Mouse (Mus musculus): Measurements from ENCODE around the gene Dync1li1. TPM values are rescaled to one million over a fixed set of nuclear protein-coding genes. Genes with fewer than 3 reads are reported as not detected.

The Dync1li1 gene
- total and polyA plus RNA-seq, 3 experiments, result 38.1 to 57.0 (median 43.6) TPM

DNA sequence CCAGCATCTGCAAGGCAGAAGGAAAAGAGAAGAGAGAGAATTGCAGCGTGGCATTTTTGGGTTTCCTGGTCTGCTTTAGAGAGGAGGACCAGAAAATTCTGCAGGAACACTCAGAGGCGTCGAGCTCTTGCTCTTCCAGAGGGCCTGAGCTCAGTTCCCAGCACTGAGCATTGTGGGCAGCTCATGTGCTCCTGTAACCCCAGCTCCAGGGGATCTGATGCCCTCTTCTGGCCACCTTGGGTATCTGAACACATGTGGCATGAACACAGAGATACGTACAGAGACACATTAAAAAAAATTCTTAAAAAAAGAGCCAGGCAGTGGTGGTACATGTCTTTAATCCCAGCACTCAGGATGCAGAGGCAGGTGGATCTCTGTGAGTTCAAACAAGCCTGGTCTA is 33.2 kb upstream of the Dync1li1 start:
- Histone ChIP-seq H3K4me2 (ENCODE audit: insufficient read depth, low read depth, poor library complexity, severe bottlenecking) (no peak overlapping the region), H3K9me3 (replicated peaks; ENCODE audit: low read length) (peaks cover 19% of the 10 kb centered on the region), H3K27me3 (replicated peaks) (no peaks in the 10 kb centered on the region), H3K4me1 (ENCODE audit: control insufficient read depth in 1 of 2, insufficient read depth in 2 of 2) (peaks cover 5 to 10% of the 10 kb centered on the region in 2 experiments; a peak in 3 of 4 replicates), H3K27ac (ENCODE audit: insufficient read depth, low read depth) (no peak overlapping the region), H3K79me2 (replicated peaks; ENCODE audit: control insufficient read depth, extremely low read depth, insufficient read depth, poor library complexity, severe bottlenecking) (no peaks in the 10 kb centered on the region), H3K4me3 (replicated peaks in 1 of 3; ENCODE audit: low read depth in 2 of 3, low read length in 2 of 3, poor library complexity in 1 of 3) (no peak overlapping the region), H3K9ac (ENCODE audit: insufficient read depth, low read depth) (no peak overlapping the region), H3K36me3 (replicated peaks in 1 of 2; ENCODE audit: control insufficient read depth in 1 of 2, insufficient read depth in 1 of 2, low read length in 1 of 2) (peaks cover 0 to 4% of the 10 kb centered on the region in 2 experiments)
- DNase-seq (ENCODE audit: extremely low read depth), result no peak
- dilution Hi-C loops (cut with MboI; ENCODE audit: extremely low pct_ligation_motif_present, extremely low pct_unique_long_range_greater_than_20kb, low sequenced_read_pairs) (no loop called here), in situ Hi-C loops (cut with MboI; ENCODE audit: low pct_ligation_motif_present, low pct_unique_long_range_greater_than_20kb, low sequenced_read_pairs) (no loop called here)
- peak in 1 of 2 experiments; percentile 14; a peak in 1 of 4 replicates for TF ChIP-seq CTCF (conservative IDR thresholded peaks at IDR 0.05 in 1 of 2, IDR thresholded peaks at IDR 0.05 in 1 of 2; ENCODE audit: low read depth in 2 of 2, low read length in 2 of 2)
- TF ChIP-seq IRF4 (IDR thresholded peaks at IDR 0.05; ENCODE audit: low read depth, low read length), result no peak
- no peak for TF ChIP-seq SMC3 (IDR thresholded peaks at IDR 0.05; ENCODE audit: low read depth, low read length)
- no peak for TF ChIP-seq ZNF384 (IDR thresholded peaks at IDR 0.05; ENCODE audit: low read depth, low read length)
- no peak for TF ChIP-seq TBP (conservative IDR thresholded peaks at IDR 0.05; ENCODE audit: low read depth, low read length)
- no peak for TF ChIP-seq CHD1 (IDR thresholded peaks at IDR 0.05; ENCODE audit: low read depth, low read length)
- TF ChIP-seq MXI1 (IDR thresholded peaks at IDR 0.05; ENCODE audit: low read depth, low read length), result no peak
- no peak for TF ChIP-seq KAT2A (IDR thresholded peaks at IDR 0.05; ENCODE audit: insufficient replicate concordance, low read length)

DNA sequence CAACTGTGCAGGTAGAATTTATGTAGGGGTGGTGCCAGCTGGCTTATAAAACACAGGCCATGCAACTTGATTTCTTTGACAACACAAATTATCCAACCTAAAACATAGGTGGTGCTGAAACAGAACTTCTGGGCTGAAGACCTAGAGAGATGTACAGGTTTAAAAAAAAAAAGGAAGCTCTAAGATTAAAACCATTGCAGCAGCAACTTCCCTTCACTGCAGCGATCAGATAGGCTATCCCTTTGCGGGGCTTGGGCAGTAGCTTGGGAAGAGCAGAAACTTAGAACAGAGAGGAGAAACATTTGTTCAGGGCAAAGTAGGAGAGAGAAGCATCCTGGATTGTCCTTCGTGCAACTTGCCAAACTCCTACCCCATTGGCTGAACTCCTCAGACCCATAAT is 31.9 kb upstream of the Dync1li1 start:
- TF ChIP-seq MAFK (IDR thresholded peaks at IDR 0.05; ENCODE audit: insufficient replicate concordance, low read length) (no peak), TBP (conservative IDR thresholded peaks at IDR 0.05; ENCODE audit: low read depth, low read length) (no peak), USF1 (IDR thresholded peaks at IDR 0.05; ENCODE audit: low read depth, low read length) (no peak), MYC (IDR thresholded peaks at IDR 0.05; ENCODE audit: low read depth, low read length) (no peak), ZMIZ1 (IDR thresholded peaks at IDR 0.05; ENCODE audit: low read depth, low read length) (no peak), KAT2A (IDR thresholded peaks at IDR 0.05; ENCODE audit: insufficient replicate concordance, low read length) (no peak), SIN3A (IDR thresholded peaks at IDR 0.05; ENCODE audit: low read length) (no peak), ETS1 (conservative IDR thresholded peaks at IDR 0.05; ENCODE audit: low read depth, low read length) (no peak), ELF1 (IDR thresholded peaks at IDR 0.05; ENCODE audit: low read depth, low read length) (no peak), MAX (IDR thresholded peaks at IDR 0.05; ENCODE audit: low read length) (no peak), GABPA (IDR thresholded peaks at IDR 0.05; ENCODE audit: insufficient replicate concordance, low read depth, low read length) (no peak), MEF2A (IDR thresholded peaks at IDR 0.05; ENCODE audit: borderline replicate concordance, low read depth, low read length) (no peak), ZKSCAN1 (IDR thresholded peaks at IDR 0.05; ENCODE audit: borderline replicate concordance, low read depth, low read length) (no peak), NRF1 (IDR thresholded peaks at IDR 0.05; ENCODE audit: low read depth, low read length) (no peak), E2F4 (IDR thresholded peaks at IDR 0.05; ENCODE audit: insufficient replicate concordance, low read depth, low read length) (no peak), SMC3 (IDR thresholded peaks at IDR 0.05; ENCODE audit: low read depth, low read length) (no peak)
- no peaks in the 10 kb centered on the region for H3K79me2 ChIP-seq (replicated peaks; ENCODE audit: control insufficient read depth, extremely low read depth, insufficient read depth, poor library complexity, severe bottlenecking)
- no peak for DNase-seq (ENCODE audit: extremely low read depth)
- in situ Hi-C loops (cut with MboI; ENCODE audit: low pct_ligation_motif_present, low pct_unique_long_range_greater_than_20kb, low sequenced_read_pairs) (no loop called here), dilution Hi-C loops (cut with MboI; ENCODE audit: extremely low pct_ligation_motif_present, extremely low pct_unique_long_range_greater_than_20kb, low sequenced_read_pairs) (no loop called here)
- peaks cover 3 to 4% of the 10 kb centered on the region in 2 experiments; a peak in 3 of 4 replicates for H3K4me1 ChIP-seq (ENCODE audit: control insufficient read depth in 1 of 2, insufficient read depth in 2 of 2)
- H3K27ac ChIP-seq (ENCODE audit: insufficient read depth, low read depth), result no peak overlapping the region
- no peak overlapping the region for H3K4me3 ChIP-seq (replicated peaks in 1 of 3; ENCODE audit: low read depth in 2 of 3, low read length in 2 of 3, poor library complexity in 1 of 3)
- no peak overlapping the region for H3K4me2 ChIP-seq (ENCODE audit: insufficient read depth, low read depth, poor library complexity, severe bottlenecking)
- no peaks in the 10 kb centered on the region for H3K27me3 ChIP-seq (replicated peaks)
- peaks cover 0 to 4% of the 10 kb centered on the region in 2 experiments for H3K36me3 ChIP-seq (replicated peaks in 1 of 2; ENCODE audit: control insufficient read depth in 1 of 2, insufficient read depth in 1 of 2, low read length in 1 of 2)
- H3K9ac ChIP-seq (ENCODE audit: insufficient read depth, low read depth), result no peak overlapping the region
- peaks cover 19% of the 10 kb centered on the region for H3K9me3 ChIP-seq (replicated peaks; ENCODE audit: low read length)

Measured in CH12.LX (cell line).